Mouse (Mus musculus) liver, embryonic 14.5 days (tissue): ENCODE measurements at regions not wholly inside any gene's neighbourhood (a gene's known extent, or its start where the extent isn't known, plus 50 kb on each side); places are given as distances from the start of the nearest gene placed in this dataset.

Experiments used
- CTCF ChIP-seq: IDR thresholded peaks from 2 replicates; pipeline ENCODE4 v1.5.1; 2016; ENCODE audit warnings: antibody characterized with exemption, low read depth, control low read depth
- EP300 ChIP-seq: IDR thresholded peaks from 2 replicates; pipeline ENCODE4 v1.6.1; 2016; ENCODE audit warnings: antibody characterized with exemption, low read depth

GRCm38 (mm10) chr1:73545401-73545800 is 529.7 kb upstream of the Tnp1 start:
- TF ChIP-seq EP300 (no peak), CTCF (no peak)
